Mouse (Mus musculus): ENCODE data around the gene Cebpb. TPM values are rescaled to one million over a fixed set of nuclear protein-coding genes. Genes with fewer than 3 reads are reported as not detected.
A peak's percentile ranks its signal among the peaks of the same experiment; 100 is the strongest.

Gene Cebpb
- total and polyA plus RNA-seq, 3 experiments, result 366 to 3,420 (median 466) TPM

- no peak for DNase-seq
Measured at GRCm38 (mm10) chr2:167665972-167666713, 22.6 kb upstream of the Cebpb start.

- DNase-seq, result no peak
Measured at GRCm38 (mm10) chr2:167668426-167668825, 20.3 kb upstream of the Cebpb start.

- DNase-seq, result no peak
Measured at GRCm38 (mm10) chr2:167669398-167669797, 19.3 kb upstream of the Cebpb start.

GRCm38 (mm10) chr2:167671101-167671633, 17.5 kb upstream of the Cebpb start:
- no peak for DNase-seq

GRCm38 (mm10) chr2:167672212-167672685, 16.5 kb upstream of the Cebpb start:
- DNase-seq, result no peak

- peak; percentile 61 for DNase-seq
Measured at GRCm38 (mm10) chr2:167675120-167675909, 13.4 kb upstream of the Cebpb start.

- DNase-seq, result no peak
Measured at GRCm38 (mm10) chr2:167678600-167678999, 10.1 kb upstream of the Cebpb start.

- peak; percentile 85 for DNase-seq
Measured at GRCm38 (mm10) chr2:167679902-167680430, 8.7 kb upstream of the Cebpb start.

GRCm38 (mm10) chr2:167680657-167681056, 8.1 kb upstream of the Cebpb start:
- DNase-seq, result peak; percentile 63

GRCm38 (mm10) chr2:167683721-167684120, 5.0 kb upstream of the Cebpb start:
- DNase-seq, result no peak

- peak; percentile 94 for DNase-seq
Measured at GRCm38 (mm10) chr2:167685137-167685536, 3.6 kb upstream of the Cebpb start.

GRCm38 (mm10) chr2:167685865-167686264, 2.9 kb upstream of the Cebpb start:
- DNase-seq, result peak; percentile 65

GRCm38 (mm10) chr2:167686382-167687249, 2.1 kb upstream of the Cebpb start:
- DNase-seq, result peak; percentile 82

- no peak for DNase-seq
Measured at GRCm38 (mm10) chr2:167687250-167687586, 1.5 kb upstream of the Cebpb start.

GRCm38 (mm10) chr2:167687651-167688101, 1.0 kb upstream of the Cebpb start:
- peak; percentile 96 for DNase-seq

GRCm38 (mm10) chr2:167688126-167688497, 603 bp upstream of the Cebpb start:
- DNase-seq, result peak; percentile 85

- DNase-seq, result peak; percentile 83
Measured at GRCm38 (mm10) chr2:167689501-167690218, 945 bp downstream of the Cebpb start, which contains the start of gene Tmem189. Gene Tmem189, minus strand, starts transcription at chr2:167689822.

- DNase-seq, result peak; percentile 85
Measured at GRCm38 (mm10) chr2:167690219-167690961, 1.7 kb downstream of the Cebpb start.

GRCm38 (mm10) chr2:167690962-167691311, 2.2 kb downstream of the Cebpb start:
- DNase-seq, result peak; percentile 64

GRCm38 (mm10) chr2:167691410-167691809, 2.7 kb downstream of the Cebpb start:
- peak; percentile 53 for DNase-seq

Data from adrenal gland, adult 2 months (tissue).